22 mouse cellular contexts compared by ENCODE assay signal in the genomic region with DNA sequence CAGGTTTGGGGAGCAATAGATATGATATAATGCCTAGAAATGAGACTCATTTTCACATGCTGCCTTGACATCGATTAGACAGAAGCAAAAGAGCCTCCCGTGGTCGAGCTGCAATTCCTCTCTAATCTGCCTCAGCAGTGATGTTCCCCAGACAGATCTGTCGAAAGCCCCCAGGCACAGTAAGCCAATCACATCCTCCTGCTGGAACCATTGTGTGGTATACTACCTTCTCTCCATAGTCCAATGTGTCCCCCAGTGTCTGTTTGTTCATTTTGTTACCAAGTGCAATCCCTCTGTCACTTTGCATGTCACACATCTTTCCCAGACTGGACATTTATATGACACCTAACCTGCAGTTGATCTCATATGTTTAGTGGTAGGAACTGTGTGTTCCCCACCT. TPM values are rescaled to one million over a fixed set of nuclear protein-coding genes. Genes with fewer than 3 reads are reported as not detected.
DNase-seq lines count a peak whose midpoint lies in the region; ATAC-seq and TF ChIP-seq lines count a peak whose summit lies in the region.
"Had no signal": no experiment of that assay in that cellular context is flagged by ENCODE, and none has a peak within 500 bp of the region (broad histone marks: within the 10 kb centered on the region; RNA-seq: fewer than 3 reads in every experiment).

No protein-coding gene starts in this region.

- H3K27me3 ChIP-seq in midbrain, embryonic 12.5 days = no peaks in the 10 kb centered on the region
- no peaks in the 10 kb centered on the region for H3K27me3 ChIP-seq in midbrain, postnatal 0 days (ENCODE audit: insufficient read depth, low read length)
- H3K27me3 ChIP-seq in midbrain, embryonic 14.5 days (ENCODE audit: control insufficient read depth, insufficient read depth, low read length) = no peaks in the 10 kb centered on the region
- no peaks in the 10 kb centered on the region for H3K27me3 ChIP-seq in midbrain, embryonic 10.5 days (ENCODE audit: low read depth, poor library complexity, severe bottlenecking)
- no peaks in the 10 kb centered on the region for H3K27me3 ChIP-seq in forebrain, postnatal 0 days (ENCODE audit: insufficient read depth, low read length)
- H3K27me3 ChIP-seq: embryonic facial prominence, embryonic 12.5 days; forebrain, embryonic 13.5 days; forebrain, embryonic 15.5 days had no signal

- no peak for DNase-seq in midbrain, postnatal 0 days (ENCODE audit: low spot score)
- DNase-seq in midbrain, embryonic 14.5 days = peak; percentile 47
- DNase-seq in midbrain, embryonic 10.5 days (ENCODE audit: low spot score) = no peak
- peak; percentile 30 for DNase-seq in retina, postnatal 1 day
- no peak for DNase-seq in retina, embryonic 14.5 days (ENCODE audit: low spot score)
- no peak for DNase-seq in forebrain, postnatal 0 days
- DNase-seq: adrenal gland, adult 2 months; adrenal gland, postnatal 10 days; adrenal gland, postnatal 25 days; cerebellum, adult 11-12 months; cerebellum, adult 2 months; cerebellum, adult 9-10 months; cerebellum, postnatal 10 days; cerebellum, postnatal 25 days had no signal

- H3K4me2 ChIP-seq in midbrain, embryonic 12.5 days (replicated peaks) = no peak overlapping the region
- H3K4me2 ChIP-seq in midbrain, postnatal 0 days (ENCODE audit: low read depth, low read length, poor library complexity, severe bottlenecking) = no peak overlapping the region
- H3K4me2 ChIP-seq in midbrain, embryonic 14.5 days (ENCODE audit: low read length) = no peak overlapping the region
- no peak overlapping the region for H3K4me2 ChIP-seq in forebrain, postnatal 0 days (ENCODE audit: low read depth)
- H3K4me2 ChIP-seq: embryonic facial prominence, embryonic 12.5 days; forebrain, embryonic 13.5 days; forebrain, embryonic 15.5 days had no signal

- no peak overlapping the region for H3K4me3 ChIP-seq in midbrain, embryonic 12.5 days
- no peak overlapping the region for H3K4me3 ChIP-seq in midbrain, postnatal 0 days (ENCODE audit: low read depth, low read length)
- no peak overlapping the region for H3K4me3 ChIP-seq in midbrain, embryonic 14.5 days (replicated peaks; ENCODE audit: low read depth, low read length)
- H3K4me3 ChIP-seq in midbrain, embryonic 10.5 days = no peak overlapping the region
- H3K4me3 ChIP-seq in forebrain, postnatal 0 days (ENCODE audit: low read depth, low read length) = no peak overlapping the region
- H3K4me3 ChIP-seq: embryonic facial prominence, embryonic 10.5 days; embryonic facial prominence, embryonic 12.5 days; forebrain, embryonic 13.5 days; forebrain, embryonic 15.5 days had no signal

- no peaks in the 10 kb centered on the region for H3K4me1 ChIP-seq in midbrain, embryonic 12.5 days
- no peaks in the 10 kb centered on the region for H3K4me1 ChIP-seq in midbrain, postnatal 0 days (ENCODE audit: insufficient read depth, low read length)
- no peaks in the 10 kb centered on the region for H3K4me1 ChIP-seq in midbrain, embryonic 14.5 days (ENCODE audit: control insufficient read depth, insufficient read depth, low read length)
- H3K4me1 ChIP-seq in midbrain, embryonic 10.5 days = no peaks in the 10 kb centered on the region
- H3K4me1 ChIP-seq in forebrain, postnatal 0 days (ENCODE audit: insufficient read depth) = no peaks in the 10 kb centered on the region
- H3K4me1 ChIP-seq: embryonic facial prominence, embryonic 10.5 days; embryonic facial prominence, embryonic 12.5 days; forebrain, embryonic 13.5 days; forebrain, embryonic 15.5 days had no signal

- no peak for TF ChIP-seq CTCF in midbrain, postnatal 0 days (IDR thresholded peaks at IDR 0.05)
- TF ChIP-seq CTCF in forebrain, postnatal 0 days (IDR thresholded peaks at IDR 0.05; ENCODE audit: low read depth) = no peak

- no peaks in the 10 kb centered on the region for H3K36me3 ChIP-seq in midbrain, embryonic 12.5 days
- H3K36me3 ChIP-seq in midbrain, postnatal 0 days (ENCODE audit: insufficient read depth, low read length) = no peaks in the 10 kb centered on the region
- H3K36me3 ChIP-seq in midbrain, embryonic 14.5 days (ENCODE audit: control insufficient read depth, insufficient read depth, low read length) = no peaks in the 10 kb centered on the region
- H3K36me3 ChIP-seq in midbrain, embryonic 10.5 days = no peaks in the 10 kb centered on the region
- H3K36me3 ChIP-seq in forebrain, postnatal 0 days (ENCODE audit: insufficient read depth) = no peaks in the 10 kb centered on the region
- H3K36me3 ChIP-seq: embryonic facial prominence, embryonic 10.5 days; embryonic facial prominence, embryonic 12.5 days; forebrain, embryonic 15.5 days had no signal

- H3K9me3 ChIP-seq in midbrain, embryonic 12.5 days = no peaks in the 10 kb centered on the region
- no peaks in the 10 kb centered on the region for H3K9me3 ChIP-seq in midbrain, postnatal 0 days (ENCODE audit: low read length)
- no peaks in the 10 kb centered on the region for H3K9me3 ChIP-seq in midbrain, embryonic 14.5 days (ENCODE audit: control insufficient read depth, low read length)
- H3K9me3 ChIP-seq in midbrain, embryonic 10.5 days (replicated peaks) = no peaks in the 10 kb centered on the region
- no peaks in the 10 kb centered on the region for H3K9me3 ChIP-seq in forebrain, postnatal 0 days (ENCODE audit: low read length)
- H3K9me3 ChIP-seq: embryonic facial prominence, embryonic 10.5 days; embryonic facial prominence, embryonic 12.5 days; forebrain, embryonic 13.5 days; forebrain, embryonic 15.5 days had no signal

- 60% methylated on average over 4 of the region's 4 CpGs for WGBS in midbrain, embryonic 12.5 days
- WGBS in midbrain, postnatal 0 days = 42% methylated on average over 4 of the region's 4 CpGs
- WGBS in midbrain, embryonic 14.5 days = 46% methylated on average over 4 of the region's 4 CpGs
- WGBS in midbrain, embryonic 10.5 days = 79% methylated on average over 4 of the region's 4 CpGs
- WGBS in forebrain, postnatal 0 days = 72% methylated on average over 4 of the region's 4 CpGs

- H3K9ac ChIP-seq in midbrain, embryonic 12.5 days (replicated peaks) = no peak overlapping the region
- H3K9ac ChIP-seq in midbrain, postnatal 0 days (replicated peaks; ENCODE audit: low read length, poor library complexity, severe bottlenecking) = no peak overlapping the region
- no peak overlapping the region for H3K9ac ChIP-seq in midbrain, embryonic 14.5 days (replicated peaks; ENCODE audit: low read length)
- H3K9ac ChIP-seq in forebrain, postnatal 0 days = no peak overlapping the region
- H3K9ac ChIP-seq: embryonic facial prominence, embryonic 12.5 days; forebrain, embryonic 13.5 days; forebrain, embryonic 15.5 days had no signal

- no peak overlapping the region for H3K27ac ChIP-seq in midbrain, embryonic 12.5 days (replicated peaks)
- H3K27ac ChIP-seq in midbrain, postnatal 0 days (ENCODE audit: low read depth, low read length) = no peak overlapping the region
- no peak overlapping the region for H3K27ac ChIP-seq in midbrain, embryonic 14.5 days (replicated peaks; ENCODE audit: low read depth, low read length)
- no peak overlapping the region for H3K27ac ChIP-seq in midbrain, embryonic 10.5 days (replicated peaks)
- H3K27ac ChIP-seq in forebrain, postnatal 0 days (ENCODE audit: low read depth, low read length) = no peak overlapping the region
- H3K27ac ChIP-seq: embryonic facial prominence, embryonic 10.5 days; embryonic facial prominence, embryonic 12.5 days; forebrain, embryonic 13.5 days; forebrain, embryonic 15.5 days had no signal

- ATAC-seq in midbrain, embryonic 12.5 days (ENCODE audit: low FRiP score, low read depth) = 0 out of 2 replicates have a peak, but pooled peaks have one; percentile 19
- no peak for ATAC-seq in midbrain, postnatal 0 days (ENCODE audit: low FRiP score)
- peak; percentile 43; the same call in 1 of the 2 replicates for ATAC-seq in midbrain, embryonic 14.5 days (ENCODE audit: low FRiP score, low TSS enrichment)
- ATAC-seq in forebrain, postnatal 0 days = no peak
- ATAC-seq: forebrain, embryonic 13.5 days; forebrain, embryonic 15.5 days had no signal

RNA-seq across cellular contexts. Expression of gene Shisal2b, which starts 28.6 kb away (rescaled TPM):
- polyA plus RNA-seq in midbrain, embryonic 12.5 days (2016; fragmentation: Nextera tagmentation; extraction: Ambion mirVana) = 0.50 and 0.65 TPM in 2 replicates
- total RNA-seq in midbrain, postnatal 0 days (2014; rRNA removed) = 0.82 and 0.94 TPM in 2 replicates
- polyA plus RNA-seq in midbrain, postnatal 0 days (2015; fragmentation: Nextera tagmentation; extraction: Ambion mirVana) = 3.5 and 4.0 TPM in 2 replicates
- 0.86 and 1.9 TPM in 2 replicates for polyA plus RNA-seq in midbrain, embryonic 14.5 days (2014; fragmentation: Nextera tagmentation; extraction: Ambion mirVana)
- 0.37 and 0.73 TPM in 2 replicates for polyA plus RNA-seq in midbrain, embryonic 10.5 days (2016; fragmentation: Nextera tagmentation; extraction: Ambion mirVana)
- total RNA-seq in forebrain, postnatal 0 days (2014; rRNA removed) = 1.8 and 3.0 TPM in 2 replicates
- 1.7 and 2.4 TPM in 2 replicates for polyA plus RNA-seq in forebrain, postnatal 0 days (2015; fragmentation: Nextera tagmentation; extraction: Ambion mirVana)
- total RNA-seq: adrenal gland, adult 2 months; adrenal gland, postnatal 10 days; adrenal gland, postnatal 25 days; adrenal gland, postnatal 4 days; MEL had no signal
- polyA plus RNA-seq: C2C12 had no signal

Comparison
In these comparisons a context has a peak if more than half of its experiments do, and no peak if none do; other contexts are left out.
1. ATAC-seq: peak in midbrain, embryonic 12.5 days (single experiment) and midbrain, embryonic 14.5 days (single experiment); none in midbrain, postnatal 0 days (single experiment) and forebrain, postnatal 0 days (single experiment).
2. DNase-seq: peak in midbrain, embryonic 14.5 days (single experiment) and retina, postnatal 1 day (single experiment); none in midbrain, postnatal 0 days (single experiment), midbrain, embryonic 10.5 days (single experiment), retina, embryonic 14.5 days (single experiment) and forebrain, postnatal 0 days (single experiment).